Mouse (Mus musculus): ENCODE data around the gene Slc4a4. TPM values are rescaled to one million over a fixed set of nuclear protein-coding genes. Genes with fewer than 3 reads are reported as not detected.

Gene Slc4a4
- 2.5 and 6.3 TPM in 2 replicates for polyA plus RNA-seq (2012; rRNA removed)

DNA sequence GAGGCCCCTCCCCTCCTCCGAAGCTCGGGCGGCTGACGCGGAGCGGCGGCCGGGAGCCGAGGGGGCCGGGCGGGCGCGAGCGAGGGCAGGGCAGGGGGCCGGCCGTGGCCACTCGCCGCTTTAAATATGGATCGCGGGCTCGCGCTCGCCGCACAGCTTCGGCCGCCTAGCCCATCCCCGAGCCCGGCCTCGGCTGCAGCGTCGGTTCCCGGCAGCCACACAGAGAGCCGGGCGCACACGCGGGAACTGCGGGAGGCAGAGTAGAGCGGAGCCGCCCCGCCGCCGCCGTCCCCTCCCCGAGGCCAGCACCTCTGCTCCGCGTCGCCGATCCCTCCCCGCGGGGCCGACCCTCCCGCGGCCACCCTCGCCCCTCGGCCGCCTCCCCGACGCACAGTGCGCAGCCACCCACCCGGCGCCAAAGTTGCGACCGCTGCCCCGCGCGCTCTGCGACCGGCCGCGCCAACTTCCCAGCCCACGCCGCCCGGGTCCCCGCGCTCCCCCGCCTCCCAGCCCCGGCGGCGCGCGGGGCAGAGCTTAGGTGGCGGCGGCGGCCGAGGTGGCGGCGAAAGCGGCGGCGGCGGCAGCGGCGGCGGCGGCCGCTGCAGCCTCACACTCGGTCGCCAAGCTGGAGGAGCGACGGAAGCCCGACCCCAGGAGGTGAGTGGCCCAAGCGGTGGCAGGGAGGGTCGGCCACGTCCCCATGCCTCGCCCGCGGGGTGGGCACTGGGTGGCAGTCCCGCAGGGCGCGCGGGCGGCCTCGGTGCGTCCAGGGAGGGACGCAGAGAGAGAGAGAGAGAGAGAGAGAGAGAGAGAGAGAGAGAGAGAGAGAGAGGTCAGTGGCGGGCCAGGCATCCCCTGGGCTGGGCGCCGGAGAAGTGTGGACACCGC lies at the start of gene Slc4a4:
Slc4a4 (plus strand) TSS at position 151 of the 888 bp plus-strand sequence.
- TF ChIP-seq CTCF (IDR thresholded peaks at IDR 0.05; ENCODE audit: borderline replicate concordance, extremely low read depth, insufficient read depth, insufficient read length) (no peak), POLR2A (IDR thresholded peaks at IDR 0.05; ENCODE audit: borderline replicate concordance, extremely low read depth, insufficient read depth, insufficient read length, poor library complexity, severe bottlenecking) (0 out of 2 replicates have a peak, but pooled peaks have one; percentile 12)
- DNase-seq (ENCODE audit: low read depth), result peak; percentile 51

DNA sequence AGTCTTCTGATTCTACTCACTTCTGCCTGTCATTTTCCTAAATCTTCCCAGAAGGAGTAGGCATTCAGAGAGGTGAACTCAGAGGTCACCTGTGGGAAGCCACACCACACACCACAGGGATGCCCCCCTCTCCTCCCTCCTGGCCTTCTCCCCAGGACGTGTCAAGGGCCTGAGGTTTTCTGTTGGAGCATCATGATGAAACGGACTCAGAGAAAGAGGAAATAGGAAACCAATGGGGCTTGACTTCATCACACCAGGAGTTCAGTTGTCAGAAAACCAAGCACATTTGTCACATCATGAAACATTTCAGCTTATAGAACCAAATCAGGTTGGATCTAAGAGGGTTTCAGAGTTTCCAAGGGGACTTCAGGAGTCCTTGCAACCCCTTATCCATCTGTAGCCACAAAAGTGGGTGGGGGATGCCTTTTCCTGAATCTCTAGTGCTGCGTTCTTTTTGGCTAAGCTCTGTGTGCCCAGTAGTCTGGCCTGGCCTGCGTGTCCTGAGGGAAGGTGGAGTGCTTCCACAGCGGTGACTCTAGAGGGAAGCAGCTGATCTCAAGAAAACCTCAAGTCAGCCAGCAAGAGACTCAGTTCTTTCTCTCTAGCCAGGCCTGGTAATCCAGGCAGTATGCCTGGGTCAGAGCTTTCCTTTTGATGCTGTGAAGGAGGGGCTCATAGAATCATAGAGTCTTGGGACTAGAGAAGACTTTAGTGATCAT lies 46.4 kb upstream of the Slc4a4 start:
- TF ChIP-seq CTCF (IDR thresholded peaks at IDR 0.05; ENCODE audit: borderline replicate concordance, extremely low read depth, insufficient read depth, insufficient read length) (no peak), POLR2A (IDR thresholded peaks at IDR 0.05; ENCODE audit: borderline replicate concordance, extremely low read depth, insufficient read depth, insufficient read length, poor library complexity, severe bottlenecking) (no peak)
- DNase-seq (ENCODE audit: low read depth), result no peak

GRCm38 (mm10) chr5:88857311-88857710 lies 29.3 kb upstream of the Slc4a4 start:
- DNase-seq (ENCODE audit: low read depth), result no peak
- TF ChIP-seq CTCF (IDR thresholded peaks at IDR 0.05; ENCODE audit: borderline replicate concordance, extremely low read depth, insufficient read depth, insufficient read length) (no peak), POLR2A (IDR thresholded peaks at IDR 0.05; ENCODE audit: borderline replicate concordance, extremely low read depth, insufficient read depth, insufficient read length, poor library complexity, severe bottlenecking) (no peak)

DNA sequence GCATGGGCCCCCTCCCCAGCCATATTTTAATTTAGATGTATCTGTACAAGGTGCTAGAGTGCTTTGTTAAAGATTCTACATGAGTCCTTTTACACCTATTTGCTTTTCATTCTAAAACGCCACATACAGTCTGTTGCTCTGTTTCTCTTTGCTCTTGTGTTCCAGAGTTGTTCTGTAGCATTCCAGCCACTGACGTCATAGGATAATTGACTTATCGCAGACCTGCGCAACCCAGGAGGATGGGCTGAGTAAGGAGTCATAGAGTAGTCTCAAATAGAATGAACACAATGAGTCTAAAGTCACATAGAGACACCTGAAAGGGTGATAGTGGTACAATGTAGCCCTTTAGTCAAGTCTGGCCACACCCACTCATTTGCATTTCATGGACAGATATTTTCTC lies 28.8 kb upstream of the Slc4a4 start:
- no peak for TF ChIP-seq CTCF (IDR thresholded peaks at IDR 0.05; ENCODE audit: borderline replicate concordance, extremely low read depth, insufficient read depth, insufficient read length)
- no peak for TF ChIP-seq POLR2A (IDR thresholded peaks at IDR 0.05; ENCODE audit: borderline replicate concordance, extremely low read depth, insufficient read depth, insufficient read length, poor library complexity, severe bottlenecking)
- no peak for DNase-seq (ENCODE audit: low read depth)

GRCm38 (mm10) chr5:88858226-88858625 lies 28.4 kb upstream of the Slc4a4 start:
- TF ChIP-seq POLR2A (IDR thresholded peaks at IDR 0.05; ENCODE audit: borderline replicate concordance, extremely low read depth, insufficient read depth, insufficient read length, poor library complexity, severe bottlenecking), result no peak
- no peak for TF ChIP-seq CTCF (IDR thresholded peaks at IDR 0.05; ENCODE audit: borderline replicate concordance, extremely low read depth, insufficient read depth, insufficient read length)
- DNase-seq (ENCODE audit: low read depth), result no peak

- DNase-seq (ENCODE audit: low read depth), result no peak
- peak; percentile 42; the same call in 1 of the 2 replicates for TF ChIP-seq CTCF (IDR thresholded peaks at IDR 0.05; ENCODE audit: borderline replicate concordance, extremely low read depth, insufficient read depth, insufficient read length)
- no peak for TF ChIP-seq POLR2A (IDR thresholded peaks at IDR 0.05; ENCODE audit: borderline replicate concordance, extremely low read depth, insufficient read depth, insufficient read length, poor library complexity, severe bottlenecking)
These were observed 24.5 kb upstream of the Slc4a4 start for GRCm38 (mm10) chr5:88862163-88862562.

- no peak for TF ChIP-seq POLR2A (IDR thresholded peaks at IDR 0.05; ENCODE audit: borderline replicate concordance, extremely low read depth, insufficient read depth, insufficient read length, poor library complexity, severe bottlenecking)
- no peak for TF ChIP-seq CTCF (IDR thresholded peaks at IDR 0.05; ENCODE audit: borderline replicate concordance, extremely low read depth, insufficient read depth, insufficient read length)
- DNase-seq (ENCODE audit: low read depth), result no peak
These were observed 23.8 kb upstream of the Slc4a4 start for GRCm38 (mm10) chr5:88862794-88863193.

GRCm38 (mm10) chr5:88884101-88884500 lies 2.5 kb upstream of the Slc4a4 start:
- TF ChIP-seq CTCF (IDR thresholded peaks at IDR 0.05; ENCODE audit: borderline replicate concordance, extremely low read depth, insufficient read depth, insufficient read length), result peak; percentile 68; the same call in 1 of the 2 replicates
- TF ChIP-seq POLR2A (IDR thresholded peaks at IDR 0.05; ENCODE audit: borderline replicate concordance, extremely low read depth, insufficient read depth, insufficient read length, poor library complexity, severe bottlenecking), result no peak

DNA sequence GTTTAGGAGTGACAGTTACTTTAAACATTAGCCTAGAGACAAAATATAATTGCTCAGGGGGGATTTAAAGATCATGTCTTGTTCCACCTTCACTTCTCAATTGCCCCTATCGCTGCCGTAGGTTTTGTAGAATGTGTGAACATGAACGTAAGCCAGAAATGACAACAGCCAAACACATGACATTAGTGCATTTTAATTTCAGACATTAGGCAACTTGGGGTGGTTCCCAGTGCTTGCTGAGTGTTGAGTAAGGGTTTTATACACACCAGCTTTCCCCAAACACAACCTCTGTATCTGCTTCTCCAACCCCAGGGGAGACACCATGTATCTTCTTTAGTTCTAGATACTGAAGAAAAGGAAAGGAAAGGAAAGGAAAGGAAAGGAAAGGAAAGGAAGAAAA lies 1.1 kb upstream of the Slc4a4 start:
- TF ChIP-seq POLR2A (IDR thresholded peaks at IDR 0.05; ENCODE audit: borderline replicate concordance, extremely low read depth, insufficient read depth, insufficient read length, poor library complexity, severe bottlenecking) (no peak), CTCF (IDR thresholded peaks at IDR 0.05; ENCODE audit: borderline replicate concordance, extremely low read depth, insufficient read depth, insufficient read length) (no peak)
- peak; percentile 11 for DNase-seq (ENCODE audit: low read depth)

More at GRCm38 (mm10) chr5:88884101-88884500, 2.5 kb upstream of the Slc4a4 start:
- peak; percentile 80 for DNase-seq (ENCODE audit: low read depth)

DNA sequence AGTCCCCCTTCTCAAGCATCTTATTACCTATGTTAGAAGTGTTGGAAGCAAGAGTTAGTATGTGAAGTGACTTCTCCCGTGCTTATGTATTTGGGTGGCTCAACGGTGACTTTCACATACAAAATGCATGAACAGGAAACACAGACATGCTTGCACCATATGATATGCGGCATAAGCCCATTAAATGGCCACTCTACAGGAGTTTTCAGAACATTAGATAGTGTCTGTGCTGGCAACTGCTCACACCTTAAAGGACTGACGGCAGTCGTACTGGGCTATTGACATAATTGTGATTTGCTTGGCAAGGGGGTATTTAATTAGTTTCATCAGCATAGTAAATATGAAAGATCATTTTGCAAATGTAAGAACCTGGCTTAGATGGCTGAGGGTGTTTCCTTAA lies 674 bp upstream of the Slc4a4 start:
- peak; percentile 5 for DNase-seq (ENCODE audit: low read depth)
- no peak for TF ChIP-seq POLR2A (IDR thresholded peaks at IDR 0.05; ENCODE audit: borderline replicate concordance, extremely low read depth, insufficient read depth, insufficient read length, poor library complexity, severe bottlenecking)
- TF ChIP-seq CTCF (IDR thresholded peaks at IDR 0.05; ENCODE audit: borderline replicate concordance, extremely low read depth, insufficient read depth, insufficient read length), result no peak

- TF ChIP-seq POLR2A (IDR thresholded peaks at IDR 0.05; ENCODE audit: borderline replicate concordance, extremely low read depth, insufficient read depth, insufficient read length, poor library complexity, severe bottlenecking), result no peak
- TF ChIP-seq CTCF (IDR thresholded peaks at IDR 0.05; ENCODE audit: borderline replicate concordance, extremely low read depth, insufficient read depth, insufficient read length), result no peak
- peak; percentile 47 for DNase-seq (ENCODE audit: low read depth)
These were observed 310 bp upstream of the Slc4a4 start for GRCm38 (mm10) chr5:88886349-88886667.
